Mouse (Mus musculus): Measurements from ENCODE around the gene Shisal1.

Gene Shisal1

GRCm38 (mm10) chr15:84380181-84380580 lies 66.7 kb downstream of the Shisal1 start:
- intact Hi-C loops (cut with DNase I), result no loop called here

GRCm38 (mm10) chr15:84378734-84379133 lies 68.2 kb downstream of the Shisal1 start:
- intact Hi-C loops (cut with DNase I), result no loop called here

GRCm38 (mm10) chr15:84372801-84373200 lies 74.1 kb downstream of the Shisal1 start:
- intact Hi-C loops (cut with DNase I), result no loop called here

- intact Hi-C loops (cut with DNase I), result no loop called here
Observed at GRCm38 (mm10) chr15:84367402-84367801, 79.5 kb downstream of the Shisal1 start.

GRCm38 (mm10) chr15:84366574-84366989 lies 80.3 kb downstream of the Shisal1 start:
- intact Hi-C loops (cut with DNase I), result no loop called here

GRCm38 (mm10) chr15:84365675-84366381 lies 81.1 kb downstream of the Shisal1 start:
- intact Hi-C loops (cut with DNase I), result no loop called here

- intact Hi-C loops (cut with DNase I), result no loop called here
Observed at GRCm38 (mm10) chr15:84364746-84365145, 82.2 kb downstream of the Shisal1 start.

- intact Hi-C loops (cut with DNase I), result no loop called here
Observed at GRCm38 (mm10) chr15:84355081-84355480, 91.8 kb downstream of the Shisal1 start.

GRCm38 (mm10) chr15:84351915-84352844 lies 94.7 kb downstream of the Shisal1 start:
- intact Hi-C loops (cut with DNase I), result no loop called here

GRCm38 (mm10) chr15:84351342-84351741 lies 95.6 kb downstream of the Shisal1 start:
- intact Hi-C loops (cut with DNase I), result no loop called here

GRCm38 (mm10) chr15:84349915-84350738 lies 96.8 kb downstream of the Shisal1 start:
- intact Hi-C loops (cut with DNase I), result no loop called here

GRCm38 (mm10) chr15:84348769-84349168 lies 98.1 kb downstream of the Shisal1 start:
- intact Hi-C loops (cut with DNase I), result no loop called here

GRCm38 (mm10) chr15:84340926-84341325 lies 106.0 kb downstream of the Shisal1 start:
- intact Hi-C loops (cut with DNase I), result no loop called here

- intact Hi-C loops (cut with DNase I), result no loop called here
Observed at GRCm38 (mm10) chr15:84337599-84337998, 109.3 kb downstream of the Shisal1 start.

GRCm38 (mm10) chr15:84336281-84336817 lies 110.5 kb downstream of the Shisal1 start:
- intact Hi-C loops (cut with DNase I), result no loop called here

- intact Hi-C loops (cut with DNase I), result no loop called here
Observed at GRCm38 (mm10) chr15:84331066-84331612, 115.8 kb downstream of the Shisal1 start.

GRCm38 (mm10) chr15:84329940-84330339 lies 117.0 kb downstream of the Shisal1 start:
- intact Hi-C loops (cut with DNase I), result no loop called here

Measured in adrenal gland (tissue).